Mouse (Mus musculus) cerebellum, adult 18-20 months (tissue): Measurements from ENCODE around the gene Ccdc51.

Experiments used
- DNase-seq, 2 experiments: peaks; one replicate each; pipeline ENCODE4 v3.0.0; 2021

Ccdc51 gene

DNA sequence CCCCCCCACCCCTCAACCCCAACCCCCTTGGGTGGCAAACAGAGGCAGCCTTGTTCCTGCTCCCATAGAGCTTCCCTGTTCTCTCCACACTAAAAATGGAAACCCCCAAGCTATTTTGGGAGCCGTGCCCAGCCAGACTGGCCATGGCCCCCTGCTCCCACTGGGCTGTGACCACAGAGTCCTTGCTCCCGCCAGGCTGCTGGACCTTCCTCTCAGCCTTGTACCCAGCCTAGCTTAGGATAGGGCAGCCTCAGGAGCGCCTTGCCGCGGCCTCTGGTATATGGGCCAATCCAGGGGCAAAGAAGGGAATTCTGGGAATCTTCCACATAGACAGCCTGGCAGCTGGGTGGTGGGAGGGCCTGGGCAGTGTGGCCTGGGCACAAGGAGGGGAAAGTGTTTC is 15.5 kb downstream of the Ccdc51 start:
- DNase-seq: peak; percentile 36 to 52

- no peak for DNase-seq
Measured at GRCm38 (mm10) chr9:109098366-109098765, 16.1 kb downstream of the Ccdc51 start.

DNA sequence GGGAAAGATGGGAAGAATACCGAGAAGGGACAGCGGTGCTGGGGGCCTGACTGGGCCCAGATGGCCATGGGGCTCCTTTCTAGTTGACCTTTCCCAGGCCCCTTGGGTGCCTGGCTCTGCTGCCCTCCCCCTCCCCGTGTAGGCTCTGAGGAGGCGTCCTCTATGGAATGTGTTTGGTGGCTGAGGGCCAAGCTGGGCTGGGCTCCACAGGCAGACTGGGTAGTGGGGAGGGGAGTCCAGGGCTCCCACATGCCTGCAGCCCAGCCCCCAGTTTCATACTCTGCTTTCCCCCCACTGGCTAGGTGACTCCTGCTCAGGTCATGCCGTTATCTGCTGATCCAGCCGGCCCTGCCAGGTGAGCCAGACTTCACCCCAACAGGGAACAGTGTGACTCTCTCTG is 16.7 kb downstream of the Ccdc51 start:
- DNase-seq: peak in 1 of 2 experiments; percentile 23

DNA sequence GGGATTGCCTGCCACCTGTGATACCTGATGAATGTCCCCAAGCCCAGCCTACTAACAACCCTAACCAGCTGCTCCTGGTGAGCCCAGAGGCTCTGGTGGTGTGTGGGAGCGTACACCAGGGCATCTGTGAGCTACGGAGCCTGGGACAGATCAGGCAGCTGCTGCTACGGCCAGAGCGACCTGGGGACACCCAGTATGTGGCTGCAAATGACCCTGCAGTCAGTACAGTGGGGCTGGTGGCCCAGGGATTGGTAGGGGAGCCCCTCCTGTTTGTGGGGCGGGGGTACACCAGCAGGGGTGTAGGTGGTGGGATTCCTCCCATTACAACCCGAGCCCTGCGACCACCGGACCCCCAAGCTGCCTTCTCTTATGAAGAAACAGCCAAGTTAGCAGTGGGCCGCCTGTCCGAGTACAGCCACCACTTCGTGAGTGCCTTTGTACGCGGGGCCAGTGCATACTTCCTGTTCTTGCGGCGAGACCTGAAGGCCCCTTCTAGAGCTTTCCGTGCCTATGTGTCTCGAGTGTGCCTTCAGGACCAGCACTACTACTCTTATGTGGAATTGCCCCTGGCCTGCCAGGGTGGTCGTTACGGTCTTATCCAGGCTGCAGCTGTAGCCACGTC is 18.1 kb downstream of the Ccdc51 start:
- no peak for DNase-seq

DNA sequence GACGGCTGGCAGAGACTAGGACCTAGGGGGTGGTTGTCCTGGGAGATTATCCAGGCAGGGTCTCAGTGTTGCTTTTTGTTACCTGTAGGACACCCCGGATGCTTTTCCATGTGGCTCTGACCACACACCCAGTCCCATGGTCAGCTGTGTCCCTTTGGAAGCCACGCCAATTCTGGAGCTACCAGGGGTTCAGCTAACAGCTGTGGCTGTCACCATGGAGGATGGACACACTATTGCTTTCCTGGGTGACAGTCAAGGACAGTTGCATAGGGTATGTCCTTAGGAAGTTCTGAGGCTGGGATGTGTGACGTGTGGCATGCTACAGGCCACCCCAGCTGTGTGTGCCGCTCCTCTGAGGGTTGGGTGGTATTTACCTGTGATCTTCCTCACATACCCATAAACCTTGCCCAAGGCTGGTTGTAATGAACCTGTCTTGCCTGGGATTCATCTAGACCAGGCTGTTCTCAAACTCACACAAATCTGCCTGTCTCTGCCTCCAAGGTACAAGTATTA is 19.7 kb downstream of the Ccdc51 start:
- no peak for DNase-seq

GRCm38 (mm10) chr9:109102541-109102940 is 20.2 kb downstream of the Ccdc51 start:
- no peak for DNase-seq

DNA sequence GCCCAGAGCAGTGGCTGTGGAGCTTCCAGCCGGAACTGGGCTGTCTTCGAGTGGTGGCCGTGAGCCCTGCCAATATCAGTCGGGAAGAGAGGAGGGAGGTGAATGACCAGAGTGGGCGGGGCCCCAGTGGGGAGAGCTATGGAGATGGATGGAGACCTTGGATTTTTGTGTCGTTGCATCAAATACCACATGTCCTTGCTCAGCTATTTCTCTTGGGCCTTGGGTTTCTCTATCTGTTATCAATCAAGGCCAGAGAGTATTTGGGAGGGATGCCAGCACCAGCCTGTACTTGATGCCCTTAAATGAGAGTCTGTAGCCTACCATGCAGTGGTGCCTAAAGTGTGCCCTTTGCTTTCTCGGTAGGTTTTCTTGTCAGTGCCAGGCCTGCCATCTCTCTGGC is 21.0 kb downstream of the Ccdc51 start:
- DNase-seq: no peak

GRCm38 (mm10) chr9:109104083-109104482 is 21.8 kb downstream of the Ccdc51 start:
- DNase-seq: no peak

GRCm38 (mm10) chr9:109105011-109105410 is 22.7 kb downstream of the Ccdc51 start:
- no peak for DNase-seq

DNA sequence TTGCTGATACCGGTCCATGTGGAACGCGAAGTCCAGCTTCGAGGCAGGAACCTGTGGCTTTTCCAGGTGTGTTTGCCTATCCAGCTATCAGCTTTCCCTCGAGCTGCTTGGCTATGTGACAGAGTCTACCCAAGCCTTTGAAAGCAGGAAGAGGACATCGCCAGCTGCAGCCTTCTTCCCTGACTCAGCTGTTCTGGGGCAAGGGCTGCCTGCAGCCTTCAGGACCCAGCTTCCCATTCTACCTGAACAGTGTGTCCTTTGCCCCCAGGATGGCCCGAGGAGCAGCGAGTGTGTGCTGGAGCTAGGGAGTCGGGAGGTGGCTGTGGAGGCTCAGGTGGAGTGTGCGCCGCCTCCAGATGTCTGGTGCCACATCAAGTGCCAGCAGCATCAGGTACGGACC is 23.4 kb downstream of the Ccdc51 start:
- no peak for DNase-seq

- DNase-seq: no peak
Measured at GRCm38 (mm10) chr9:109107341-109107740, 25.0 kb downstream of the Ccdc51 start.

GRCm38 (mm10) chr9:109110240-109110639 is 27.9 kb downstream of the Ccdc51 start:
- no peak for DNase-seq

- DNase-seq: no peak
Measured at GRCm38 (mm10) chr9:109111101-109111500, 28.8 kb downstream of the Ccdc51 start.

GRCm38 (mm10) chr9:109111591-109111990 is 29.3 kb downstream of the Ccdc51 start:
- DNase-seq: no peak

DNA sequence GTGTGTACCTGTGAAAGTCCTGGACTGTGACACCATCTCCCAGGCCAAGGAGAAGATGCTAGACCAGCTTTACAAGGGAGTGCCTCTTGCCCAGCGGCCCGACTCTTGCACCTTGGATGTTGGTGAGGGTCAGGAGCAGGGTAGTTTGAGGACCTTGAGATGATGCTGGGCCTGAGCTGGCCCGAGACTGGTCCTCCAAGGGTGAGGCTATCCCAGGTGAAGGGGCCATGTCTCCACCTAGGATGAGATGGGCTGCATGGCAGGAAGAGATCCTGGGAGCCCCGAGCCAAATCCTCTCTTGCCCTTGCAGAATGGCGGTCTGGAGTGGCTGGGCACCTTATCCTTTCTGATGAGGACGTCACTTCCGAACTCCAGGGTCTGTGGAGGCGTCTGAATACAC is 31.0 kb downstream of the Ccdc51 start:
- no peak for DNase-seq

DNA sequence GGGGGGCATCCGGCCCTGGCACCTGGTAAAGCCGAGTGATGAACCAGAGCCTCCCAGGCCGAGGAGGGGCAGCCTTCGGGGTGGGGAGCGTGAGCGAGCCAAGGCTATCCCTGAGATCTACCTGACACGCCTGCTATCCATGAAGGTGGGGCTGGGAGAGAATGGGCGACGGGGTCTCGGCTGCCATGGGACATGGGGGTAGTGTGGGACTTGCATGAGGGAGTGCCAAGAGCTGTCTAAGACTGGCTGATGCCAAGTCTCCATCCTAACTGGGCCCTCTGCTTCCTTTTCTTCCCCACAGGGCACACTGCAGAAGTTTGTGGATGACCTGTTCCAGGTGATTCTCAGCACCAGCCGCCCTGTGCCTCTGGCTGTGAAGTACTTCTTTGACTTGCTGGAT is 32.0 kb downstream of the Ccdc51 start:
- DNase-seq: no peak

GRCm38 (mm10) chr9:109114871-109115270 is 32.6 kb downstream of the Ccdc51 start:
- no peak for DNase-seq

- no peak for DNase-seq
Measured at GRCm38 (mm10) chr9:109116205-109116604, 33.9 kb downstream of the Ccdc51 start.

DNA sequence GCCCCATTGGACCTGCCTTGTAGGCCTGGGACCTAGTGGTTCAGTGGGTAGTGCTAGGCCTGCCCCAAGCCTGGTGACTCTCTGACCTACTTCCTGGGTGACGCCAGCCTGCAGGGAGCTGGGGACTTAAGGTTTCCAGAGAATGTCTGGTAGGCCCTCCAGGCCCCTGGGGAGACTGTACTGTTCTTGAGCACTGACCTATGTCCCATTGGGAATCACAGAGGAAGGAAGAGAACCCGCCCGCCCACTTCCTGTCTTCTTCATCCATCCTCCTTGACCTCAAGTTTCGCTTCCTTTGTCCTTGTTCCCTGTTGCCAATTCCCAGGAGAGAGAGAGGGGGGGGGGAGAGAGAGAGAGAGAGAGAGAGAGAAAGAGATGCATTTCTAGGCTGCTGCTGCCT is 35.8 kb downstream of the Ccdc51 start:
- no peak for DNase-seq

- DNase-seq: no peak
Measured at GRCm38 (mm10) chr9:109119571-109119970, 37.3 kb downstream of the Ccdc51 start.

- DNase-seq: no peak
Measured at GRCm38 (mm10) chr9:109120956-109121355, 38.7 kb downstream of the Ccdc51 start.

- DNase-seq: peak; percentile 38 to 42
Measured at GRCm38 (mm10) chr9:109122553-109123085, 40.3 kb downstream of the Ccdc51 start.

DNA sequence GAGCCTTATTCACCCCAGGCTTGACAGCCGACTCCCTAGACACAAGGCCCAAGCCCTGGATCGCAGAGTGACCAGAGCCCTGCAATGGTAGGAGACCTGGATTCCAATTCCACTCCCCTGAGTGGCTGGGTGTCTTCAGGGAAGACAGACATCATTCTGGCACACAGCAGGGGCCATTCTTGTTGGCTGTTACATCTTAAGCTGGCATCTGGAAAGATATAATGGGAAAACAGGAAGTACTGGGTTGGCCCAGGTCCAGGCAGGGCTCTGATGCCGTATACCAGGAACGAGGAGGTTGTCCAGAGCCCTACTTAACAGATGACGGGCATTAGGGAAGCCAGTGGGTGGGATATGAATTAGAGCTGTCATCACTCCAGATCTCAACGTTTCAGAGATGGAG is 41.0 kb downstream of the Ccdc51 start:
- DNase-seq: no peak

DNA sequence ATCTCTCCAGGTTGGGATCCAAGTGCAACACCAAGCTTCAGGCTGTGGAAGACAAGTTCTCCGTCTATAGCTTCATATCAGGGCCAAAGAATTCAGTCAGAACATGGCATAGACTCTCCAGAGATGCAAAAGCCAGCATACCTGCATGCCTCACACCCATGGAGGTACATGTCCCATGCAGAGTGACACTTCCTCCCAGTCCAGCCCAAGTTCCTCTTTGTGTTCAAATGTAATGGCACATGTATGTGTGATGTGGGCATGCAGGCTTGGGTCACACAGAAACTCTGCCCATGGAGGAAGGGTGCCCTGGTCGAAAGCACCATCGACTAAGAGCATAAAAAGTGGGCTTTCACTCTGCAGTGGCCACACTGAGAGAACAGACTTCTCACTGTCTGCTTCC is 41.9 kb downstream of the Ccdc51 start:
- no peak for DNase-seq

DNA sequence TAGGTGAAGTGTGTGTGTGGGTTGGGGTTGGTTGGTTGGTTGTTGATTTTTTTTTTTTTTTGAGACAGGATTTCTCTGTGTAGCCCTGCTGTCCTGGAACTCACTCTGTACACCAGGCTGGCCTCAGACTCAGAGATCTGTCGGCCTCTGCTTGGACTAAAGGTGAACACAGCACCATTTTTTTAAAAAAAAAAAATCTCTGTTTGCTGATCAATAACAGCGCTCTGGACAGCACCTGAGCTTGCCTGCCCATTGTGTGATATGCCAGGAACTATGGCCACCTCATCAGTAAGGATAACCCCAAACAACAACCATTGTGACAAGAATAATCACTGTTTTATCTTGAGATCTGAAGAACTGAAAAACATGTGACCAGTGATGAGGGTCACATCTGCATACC is 42.8 kb downstream of the Ccdc51 start:
- DNase-seq: no peak
